Mouse (Mus musculus): ENCODE results near the gene Slamf9.
A peak's percentile ranks its signal among the peaks of the same experiment; 100 is the strongest.

Gene Slamf9

DNA sequence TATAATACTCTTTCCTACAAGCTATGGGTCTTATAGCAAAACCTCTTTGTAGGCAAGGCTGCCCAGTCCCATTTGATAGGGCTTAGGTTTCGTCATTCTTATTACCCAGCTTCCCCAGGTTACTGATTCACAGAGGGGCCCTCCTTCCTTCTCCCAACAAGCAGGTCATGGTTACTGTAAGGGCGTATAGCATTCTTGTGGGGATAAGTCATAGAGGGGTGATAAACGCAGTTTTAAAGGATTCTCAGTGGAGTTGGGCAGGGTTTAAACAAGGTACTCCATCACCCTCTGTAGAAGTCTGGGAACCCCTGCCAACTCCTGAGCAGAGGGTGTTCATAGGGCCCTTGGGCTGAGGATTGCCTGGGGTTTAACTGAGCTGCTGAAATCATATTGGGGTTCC lies 12.6 kb upstream of the Slamf9 start:
- DNase-seq = no peak

DNA sequence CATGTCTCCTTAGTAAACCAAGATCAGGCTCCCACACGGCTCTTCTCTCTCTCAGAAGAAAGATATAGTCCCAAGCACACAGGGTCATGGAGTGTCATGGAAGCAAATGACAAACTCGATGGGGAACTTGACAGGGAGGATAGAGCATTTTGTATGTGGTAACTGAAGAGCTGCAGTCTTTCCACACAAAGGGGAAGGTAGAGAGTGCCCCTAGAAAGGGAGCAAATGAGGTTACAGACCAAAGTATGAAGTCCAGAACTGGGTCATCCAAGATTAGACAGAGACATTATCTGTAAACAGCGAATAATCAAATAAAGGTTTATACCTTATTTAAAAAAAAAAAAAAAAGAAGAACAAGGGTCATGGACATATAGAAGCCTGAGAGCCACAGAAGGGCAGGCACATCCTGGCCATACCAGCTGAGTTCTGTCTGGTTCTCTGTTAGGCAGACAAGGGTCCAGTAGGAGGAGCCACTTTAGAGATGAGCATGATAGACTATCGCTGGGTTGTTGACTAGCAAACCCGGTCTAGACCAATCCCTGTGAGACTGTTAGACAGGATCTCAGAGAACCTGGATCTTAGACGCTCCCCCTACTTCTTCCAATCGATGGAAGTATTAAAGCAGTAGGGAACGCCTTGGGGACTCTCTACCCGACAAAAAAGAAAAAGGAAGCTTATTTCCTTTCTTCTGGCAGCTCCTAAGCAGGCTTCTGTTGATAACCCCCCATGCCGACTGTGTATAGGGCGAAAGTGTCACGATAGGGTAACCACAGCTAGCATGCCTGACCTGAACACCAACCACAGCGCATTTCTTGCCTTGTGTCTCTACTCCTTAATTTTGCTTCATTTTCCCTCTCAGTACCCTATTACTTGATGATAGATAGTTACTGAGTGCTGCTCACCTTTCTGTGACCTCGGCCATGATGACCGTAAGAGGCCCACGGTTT lies 11.5 kb upstream of the Slamf9 start:
- no peak for DNase-seq

- DNase-seq = no peak
Measured at GRCm38 (mm10) chr1:172468301-172468877, 6.8 kb upstream of the Slamf9 start.

DNA sequence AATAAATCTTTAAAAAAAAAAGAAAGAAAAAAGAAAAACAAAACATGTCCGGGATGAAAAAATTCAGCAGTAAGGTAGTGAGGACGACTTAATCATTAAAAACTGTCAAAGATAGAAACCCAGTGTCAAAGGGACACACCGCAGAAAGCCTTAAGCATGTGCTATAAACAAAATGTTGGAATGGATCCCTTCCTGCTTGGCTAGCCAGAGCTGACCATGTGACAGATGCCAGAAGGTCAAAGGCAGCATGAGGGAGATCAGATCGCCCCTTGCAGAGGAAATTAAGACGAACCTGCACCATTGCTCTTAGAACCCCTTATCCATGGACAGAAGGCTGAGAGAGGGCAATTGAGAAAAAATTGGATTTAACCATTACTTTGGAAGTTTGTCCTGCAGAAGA lies 5.8 kb upstream of the Slamf9 start:
- no peak for DNase-seq

DNA sequence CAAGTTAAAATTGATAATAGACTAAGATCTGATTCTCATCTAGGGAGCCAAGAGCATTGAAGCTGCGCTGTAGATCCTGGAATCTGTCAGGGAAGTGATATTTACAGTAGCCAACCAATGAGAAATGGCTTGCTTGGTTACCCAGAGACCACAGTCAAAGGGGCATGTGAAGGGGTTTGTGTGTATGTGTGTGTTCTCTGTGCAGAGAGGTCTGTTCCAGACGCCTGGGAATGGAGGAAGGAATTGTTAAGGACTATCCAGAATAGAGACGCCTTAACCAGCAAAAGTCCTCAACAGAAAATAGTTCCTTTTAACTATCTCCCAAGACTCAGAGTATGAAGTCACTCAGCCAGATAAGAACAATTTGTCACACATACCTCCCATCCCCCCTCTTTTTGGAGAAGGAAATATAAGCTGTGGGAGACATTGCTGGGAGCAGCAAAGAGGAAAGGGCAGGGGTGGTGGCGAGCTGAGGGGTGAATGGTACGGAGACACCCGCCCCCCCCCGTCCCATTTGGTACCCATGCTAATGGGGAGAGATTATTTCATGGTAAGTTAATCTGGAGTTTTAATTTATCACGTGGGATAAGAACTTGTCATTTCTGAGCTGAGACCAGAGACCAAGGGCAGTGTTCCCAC lies 5.2 kb upstream of the Slamf9 start:
- DNase-seq = no peak

DNA sequence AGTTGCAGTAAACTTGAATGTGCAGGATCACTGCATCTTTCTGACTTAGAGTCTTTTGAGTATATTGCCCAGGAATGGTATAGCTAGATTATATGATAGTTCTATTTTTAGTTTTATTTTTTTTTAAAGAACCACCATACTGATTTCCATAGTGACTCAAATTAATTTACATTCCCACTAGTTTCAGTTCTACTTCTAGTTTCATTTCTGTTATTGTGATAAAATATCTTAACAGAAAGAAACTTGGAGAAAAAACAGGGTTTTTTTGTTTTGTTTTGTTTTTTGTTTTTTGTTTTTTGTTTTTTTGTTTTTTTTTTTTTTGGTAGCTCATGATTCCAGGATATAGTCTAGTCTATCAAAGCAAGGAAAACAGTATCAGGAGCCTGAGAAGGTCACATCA lies 2.2 kb upstream of the Slamf9 start:
- no peak for DNase-seq

DNA sequence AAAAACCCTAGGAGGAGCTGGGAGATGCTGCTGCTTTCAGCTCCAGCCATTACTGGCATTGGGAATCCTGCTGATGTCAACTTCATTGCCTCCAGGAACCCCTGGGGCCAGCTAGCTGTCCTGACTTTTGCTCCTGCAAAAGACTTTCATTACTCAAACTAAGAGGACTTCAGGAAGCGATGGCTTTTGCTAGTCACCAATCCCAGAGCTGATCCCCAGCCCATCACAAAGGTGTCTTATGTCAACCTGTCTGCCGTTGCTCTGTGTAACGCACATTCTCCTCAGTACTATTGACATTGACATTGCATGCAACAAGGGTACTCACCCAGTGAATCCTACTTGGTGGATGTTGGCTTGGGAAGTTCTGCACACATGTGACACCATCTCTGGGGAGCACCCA lies 962 bp upstream of the Slamf9 start:
- no peak for DNase-seq

DNA sequence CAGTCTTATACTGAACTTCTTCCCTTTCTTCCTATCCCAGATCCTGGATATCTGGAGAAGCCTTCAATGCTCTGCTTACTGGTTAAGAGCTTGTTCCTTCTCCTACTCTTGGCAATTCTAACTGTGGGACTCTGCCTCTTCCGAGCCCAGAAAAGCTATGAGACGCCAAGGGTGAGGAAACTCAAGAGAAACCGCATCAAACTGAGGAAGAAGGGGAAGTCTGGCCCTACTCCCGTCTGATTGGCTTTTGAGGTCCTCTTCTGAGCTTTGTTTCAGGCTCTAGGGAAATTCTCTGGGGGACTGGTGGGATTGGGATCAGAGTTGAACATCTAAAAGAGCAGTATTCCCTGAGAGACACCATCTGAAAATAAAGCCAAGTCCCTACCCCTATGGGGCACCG lies 2.9 kb downstream of the Slamf9 start:
- DNase-seq = no peak

DNA sequence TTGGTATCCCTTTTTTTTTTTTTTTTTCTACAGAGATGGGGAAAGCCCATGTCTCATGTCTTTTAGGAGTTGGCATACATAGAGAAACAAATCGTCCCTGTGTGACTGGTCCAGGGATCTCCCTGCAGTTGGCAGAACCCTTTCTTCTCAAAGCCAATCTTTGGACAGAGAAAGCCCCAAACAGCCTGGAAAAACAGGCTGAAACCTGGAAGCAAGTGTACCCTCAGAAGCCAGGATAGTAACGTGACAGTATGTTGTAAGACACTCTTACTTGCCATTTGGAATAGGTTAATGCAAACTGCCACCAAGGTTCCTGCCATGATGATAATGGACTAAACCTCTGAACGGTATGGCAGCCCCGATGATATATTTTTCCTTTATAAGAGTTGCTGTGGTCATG lies 5.2 kb downstream of the Slamf9 start:
- no peak for DNase-seq

DNA sequence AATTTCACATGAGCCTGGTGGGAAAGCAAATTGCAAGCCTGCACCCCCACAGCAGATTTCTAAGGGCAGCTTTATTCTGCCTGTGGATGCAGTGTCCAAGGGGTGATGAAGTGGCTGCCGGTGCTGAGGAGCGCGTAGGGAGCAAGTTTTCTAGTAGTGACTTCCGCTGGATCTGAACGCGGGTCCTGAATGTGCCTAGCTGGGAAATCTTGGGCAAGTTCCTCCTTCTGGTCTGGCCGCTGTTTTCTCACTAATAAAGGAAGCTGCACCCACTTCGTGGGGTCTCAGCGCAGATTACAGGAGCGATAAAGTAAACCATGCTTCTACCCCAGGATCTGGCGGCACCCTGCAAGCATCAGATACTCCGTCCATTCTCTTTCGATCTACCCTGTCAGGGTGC lies 6.0 kb downstream of the Slamf9 start:
- no peak for DNase-seq

GRCm38 (mm10) chr1:172481540-172482280 lies 6.6 kb downstream of the Slamf9 start, which contains the start of gene Igsf9:
TSS of gene Igsf9 (plus strand) at chr1:172481788.
- DNase-seq = peak; percentile 91 to 93

DNA sequence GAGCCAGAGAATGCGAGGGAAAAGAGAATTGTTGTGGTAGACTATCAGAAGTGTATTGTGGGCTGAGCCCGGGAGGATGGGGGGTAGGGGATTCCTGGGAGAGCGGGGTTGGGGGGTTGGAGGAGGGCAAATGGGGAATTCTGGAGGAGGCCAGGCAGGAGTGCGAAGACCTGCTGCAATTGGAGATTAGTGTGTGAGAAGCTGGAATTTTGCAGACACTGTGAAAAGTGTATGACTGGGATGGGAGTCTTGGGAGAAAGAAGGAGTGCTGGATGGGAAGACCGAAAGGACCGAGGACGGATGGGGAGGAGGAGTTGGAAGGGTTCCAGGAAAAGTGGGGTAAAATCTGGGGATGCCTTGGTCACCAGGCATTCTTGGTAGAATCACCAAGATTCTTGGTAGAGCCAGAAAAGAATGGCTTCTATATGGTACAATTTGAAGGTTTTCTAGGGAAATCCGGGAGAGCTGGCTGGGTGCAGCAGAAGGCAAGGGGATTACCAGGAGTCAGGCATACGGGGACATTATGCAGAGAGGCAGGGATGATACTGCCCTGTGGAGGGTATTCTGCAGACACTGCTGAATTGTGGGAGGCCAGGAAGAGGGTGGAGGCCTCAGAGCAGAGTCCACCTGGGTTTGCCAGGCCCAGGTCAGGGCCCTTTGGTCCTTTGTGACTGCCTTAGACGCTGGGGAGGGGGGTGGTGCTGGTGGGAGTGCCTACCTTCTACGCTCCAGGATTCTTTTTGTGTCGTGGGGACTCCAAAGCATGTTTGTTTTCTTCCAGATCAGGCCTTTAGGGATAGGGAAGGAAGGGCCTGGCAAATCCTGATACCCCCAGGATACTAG lies 7.6 kb downstream of the Slamf9 start:
- DNase-seq = no peak

GRCm38 (mm10) chr1:172483361-172483660 lies 8.2 kb downstream of the Slamf9 start:
- no peak for DNase-seq

DNA sequence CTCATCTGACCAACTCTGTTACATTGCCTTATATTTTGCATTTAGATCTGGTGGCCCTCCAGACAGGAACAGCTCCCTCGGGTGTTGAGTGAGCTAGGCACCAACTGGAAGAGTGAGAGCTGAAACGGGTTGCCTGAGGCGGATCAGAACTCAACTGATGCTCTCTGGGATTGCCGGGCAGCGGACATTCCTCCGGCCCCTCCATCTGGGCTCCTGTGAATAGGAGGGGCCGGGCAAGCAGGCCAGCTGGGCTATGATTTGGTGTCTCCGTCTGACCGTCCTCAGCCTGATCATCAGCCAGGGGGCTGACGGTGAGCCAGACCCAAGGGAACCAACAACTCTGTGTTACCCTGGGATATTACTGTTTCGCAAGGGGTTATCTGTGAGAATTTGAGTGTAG lies 9.1 kb downstream of the Slamf9 start:
- DNase-seq = no peak

DNA sequence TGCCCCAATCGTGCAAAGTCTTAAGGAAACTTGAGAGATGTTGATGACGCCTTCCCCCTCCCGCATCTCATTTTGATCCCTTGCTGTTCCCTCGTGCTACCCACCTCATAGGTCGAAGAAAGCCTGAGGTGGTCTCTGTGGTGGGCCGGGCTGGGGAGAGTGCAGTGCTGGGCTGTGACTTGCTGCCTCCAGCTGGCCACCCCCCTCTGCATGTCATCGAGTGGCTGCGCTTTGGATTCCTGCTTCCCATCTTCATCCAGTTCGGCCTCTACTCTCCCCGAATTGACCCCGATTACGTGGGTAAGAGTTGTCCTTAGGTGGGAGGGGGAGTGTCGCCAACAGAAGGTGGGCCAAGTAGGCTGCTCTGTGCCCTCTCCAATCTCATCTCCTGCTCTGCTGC lies 9.5 kb downstream of the Slamf9 start:
- no peak for DNase-seq

DNA sequence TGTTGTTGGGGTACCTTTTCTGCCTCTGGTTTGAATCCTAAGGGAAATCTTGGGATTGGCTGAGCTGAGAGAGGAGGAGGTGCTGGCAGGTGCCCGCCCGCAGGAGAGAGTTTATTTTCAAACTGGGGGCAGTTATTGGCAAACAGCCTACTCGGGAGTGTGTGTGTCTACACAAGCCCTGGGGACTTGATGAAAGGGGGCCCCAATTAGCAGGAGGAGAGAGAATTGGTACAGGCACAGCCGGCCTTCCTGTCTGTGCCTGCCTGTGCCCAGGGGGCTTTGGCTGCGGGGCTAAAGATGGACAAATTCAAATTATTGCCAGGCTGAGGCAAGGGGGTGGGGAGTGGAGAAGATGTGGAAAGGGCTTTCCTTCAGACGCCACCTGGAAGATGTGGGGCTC lies 10.7 kb downstream of the Slamf9 start:
- no peak for DNase-seq

DNA sequence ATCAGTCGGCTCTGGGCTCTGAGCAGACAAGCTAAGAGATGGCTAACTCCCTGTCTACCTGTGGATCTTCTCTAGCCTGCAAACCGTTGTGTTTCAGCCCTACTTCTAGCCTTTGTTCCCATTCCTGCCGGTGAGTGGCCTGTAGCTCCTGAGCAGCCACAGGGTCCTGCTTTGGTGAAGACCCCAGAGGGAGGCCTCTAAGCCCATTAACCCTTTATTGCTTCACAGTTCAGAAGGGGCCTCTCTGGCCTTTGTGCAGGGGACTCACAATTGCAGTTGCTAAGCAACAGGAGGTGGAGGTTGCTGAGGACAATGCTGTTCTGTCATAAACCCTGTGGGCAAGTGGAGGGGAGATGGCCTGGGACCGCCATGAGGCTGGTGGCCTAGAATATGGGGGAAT lies 11.1 kb downstream of the Slamf9 start:
- no peak for DNase-seq

DNA sequence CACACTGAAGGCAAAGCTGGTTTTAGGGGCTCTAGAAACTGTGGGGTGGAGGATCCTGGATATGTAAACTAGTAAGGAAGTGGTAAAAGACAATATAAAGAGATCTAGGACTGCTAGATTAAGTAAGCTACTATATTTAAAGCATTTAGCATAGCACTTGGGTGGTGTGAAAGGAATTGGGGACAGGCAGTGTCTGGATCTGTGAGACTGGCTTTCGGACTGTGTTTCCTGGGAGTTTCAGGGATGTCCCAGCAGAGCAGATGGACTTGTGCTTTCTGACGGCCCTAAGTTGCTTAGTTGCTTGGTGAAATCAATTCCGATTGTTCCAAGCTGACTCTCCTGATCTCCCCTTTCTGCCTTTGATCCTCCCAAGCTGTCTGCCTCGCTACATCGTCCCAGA lies 11.5 kb downstream of the Slamf9 start:
- no peak for DNase-seq

DNA sequence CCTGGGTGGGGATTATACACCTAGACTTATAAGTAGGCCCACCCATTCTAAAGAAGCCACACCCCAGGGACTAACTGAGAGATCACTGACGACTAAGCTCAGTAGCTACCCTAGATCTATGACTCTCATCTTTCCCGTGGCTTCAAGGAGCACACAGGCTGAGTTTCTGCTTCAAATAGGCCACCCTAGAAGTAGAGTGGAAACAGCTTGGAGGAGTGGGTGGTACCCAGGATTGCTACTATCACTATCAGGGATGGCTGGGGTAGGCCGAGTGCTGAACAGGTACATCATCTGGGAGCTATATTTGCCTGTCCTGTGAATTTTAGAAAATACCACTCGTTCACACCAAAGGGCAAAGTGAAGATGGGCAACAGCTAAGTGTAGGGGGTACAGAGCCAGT lies 12.7 kb downstream of the Slamf9 start:
- no peak for DNase-seq

DNA sequence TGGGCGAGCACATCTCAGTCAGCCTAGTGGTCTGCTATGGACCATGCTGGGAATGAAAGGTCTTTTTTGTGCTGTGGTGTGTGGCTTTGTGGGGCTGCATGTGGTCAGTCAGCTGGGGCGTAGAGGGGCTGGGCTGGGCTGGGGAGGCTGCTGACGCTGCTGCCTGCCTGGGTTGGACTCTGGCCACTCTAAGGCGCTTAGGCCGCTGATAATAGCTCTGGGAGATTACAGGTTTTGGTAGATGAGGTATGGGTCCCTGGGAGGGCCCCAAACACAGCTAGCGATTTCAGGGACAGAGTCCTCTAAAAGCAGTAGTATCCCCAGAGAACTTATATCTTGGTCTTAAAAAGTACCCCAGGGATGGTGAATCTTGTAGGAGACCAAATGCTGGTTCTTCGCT lies 13.7 kb downstream of the Slamf9 start:
- DNase-seq = no peak

DNA sequence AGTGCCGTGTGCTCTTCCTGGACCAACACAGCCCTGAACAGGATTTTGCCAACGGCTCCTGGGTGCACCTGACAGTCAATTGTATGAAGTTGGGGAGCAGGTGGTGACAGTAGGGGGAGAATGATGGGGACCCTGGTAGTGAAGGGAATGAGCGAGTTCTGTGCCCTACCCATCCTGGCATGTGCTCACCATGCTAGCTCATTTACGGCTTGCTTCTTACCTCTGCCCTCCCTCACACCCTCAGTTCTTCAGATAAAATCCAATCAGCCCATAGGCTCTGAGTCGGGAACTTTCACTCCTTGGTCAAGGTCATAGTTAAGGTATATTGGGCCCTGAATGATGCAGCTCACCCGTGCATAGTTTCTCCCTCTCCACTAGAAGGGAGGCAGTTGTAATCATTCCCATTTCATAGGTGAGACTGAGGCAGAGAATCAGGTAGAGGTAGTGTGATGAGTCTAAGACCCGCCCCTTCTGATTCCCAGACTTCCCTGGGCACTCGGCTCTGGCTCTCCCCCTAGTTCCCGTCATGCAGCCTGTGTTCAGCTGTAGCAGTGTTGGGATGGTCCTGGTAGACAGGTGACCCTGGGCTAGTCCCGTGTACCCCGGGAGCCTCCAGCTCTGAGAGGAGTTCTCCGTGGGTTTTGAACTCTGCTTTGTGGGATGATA lies 14.6 kb downstream of the Slamf9 start:
- DNase-seq = no peak

DNA sequence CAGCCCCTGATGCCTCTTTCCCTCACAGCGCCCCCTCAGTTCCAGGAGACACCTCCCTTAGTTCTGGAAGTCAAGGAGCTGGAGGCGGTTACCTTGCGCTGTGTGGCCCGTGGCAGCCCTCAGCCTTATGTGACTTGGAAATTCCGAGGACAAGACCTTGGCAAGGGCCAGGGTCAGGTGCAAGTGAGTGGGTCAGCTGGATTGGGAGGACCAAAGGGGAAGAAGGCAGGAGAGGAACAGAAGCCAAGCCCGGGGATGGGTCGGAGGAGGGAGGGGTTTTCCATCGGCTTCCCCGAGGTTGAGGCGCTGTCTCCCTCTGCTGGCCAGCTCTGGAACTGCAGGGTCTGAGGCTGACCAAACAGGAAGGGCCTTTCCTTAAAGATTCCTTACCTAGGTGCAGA lies 15.1 kb downstream of the Slamf9 start:
- peak; percentile 86 to 89 for DNase-seq
